Mouse (Mus musculus): ENCODE results near the gene Gcc1.

The Gcc1 gene

GRCm38 (mm10) chr6:28428290-28428689 lies at the start of gene Gcc1:
Gene Gcc1, minus strand, starts transcription at chr6:28428390.
- DNase-seq (ENCODE audit: low spot score in 2 of 2): no peak

GRCm38 (mm10) chr6:28474839-28475238 lies 46.6 kb upstream of the Gcc1 start, which contains the start of gene Snd1:
Gene Snd1, plus strand, starts transcription at chr6:28475139.
- DNase-seq (ENCODE audit: low spot score in 2 of 2): no peak

- no peak for DNase-seq (ENCODE audit: low spot score in 2 of 2)
These were observed 46.0 kb upstream of the Gcc1 start for GRCm38 (mm10) chr6:28474211-28474610.

- DNase-seq (ENCODE audit: low spot score in 2 of 2): no peak
These were observed 43.3 kb upstream of the Gcc1 start for GRCm38 (mm10) chr6:28471284-28472035.

- no peak for DNase-seq (ENCODE audit: low spot score in 2 of 2)
These were observed 42.4 kb upstream of the Gcc1 start for GRCm38 (mm10) chr6:28470621-28471020.

- no peak for DNase-seq (ENCODE audit: low spot score in 2 of 2)
These were observed 41.9 kb upstream of the Gcc1 start for GRCm38 (mm10) chr6:28470017-28470602.

- peak in 1 of 2 experiments; percentile 16 for DNase-seq (ENCODE audit: low spot score in 2 of 2)
These were observed 36.4 kb upstream of the Gcc1 start for GRCm38 (mm10) chr6:28464630-28465029.

GRCm38 (mm10) chr6:28460534-28460933 lies 32.3 kb upstream of the Gcc1 start:
- peak in 1 of 2 experiments; percentile 68 for DNase-seq (ENCODE audit: low spot score in 2 of 2)

GRCm38 (mm10) chr6:28459221-28459668 lies 31.1 kb upstream of the Gcc1 start:
- DNase-seq (ENCODE audit: low spot score in 2 of 2): peak in 1 of 2 experiments; percentile 15

GRCm38 (mm10) chr6:28450977-28451376 lies 22.8 kb upstream of the Gcc1 start:
- no peak for DNase-seq (ENCODE audit: low spot score in 2 of 2)

GRCm38 (mm10) chr6:28450481-28450880 lies 22.3 kb upstream of the Gcc1 start:
- no peak for DNase-seq (ENCODE audit: low spot score in 2 of 2)

- DNase-seq (ENCODE audit: low spot score in 2 of 2): no peak
These were observed 21.1 kb upstream of the Gcc1 start, which contains the start of gene Pax4 for GRCm38 (mm10) chr6:28449253-28449652. Gene Pax4, minus strand, starts transcription at chr6:28449353.

GRCm38 (mm10) chr6:28447937-28448336 lies 19.7 kb upstream of the Gcc1 start:
- DNase-seq (ENCODE audit: low spot score in 2 of 2): no peak

GRCm38 (mm10) chr6:28431538-28431855 lies 3.3 kb upstream of the Gcc1 start:
- DNase-seq (ENCODE audit: low spot score in 2 of 2): no peak

GRCm38 (mm10) chr6:28430795-28431537 lies 2.8 kb upstream of the Gcc1 start:
- DNase-seq (ENCODE audit: low spot score in 2 of 2): no peak

- DNase-seq (ENCODE audit: low spot score in 2 of 2): no peak
These were observed 1.7 kb upstream of the Gcc1 start for GRCm38 (mm10) chr6:28429870-28430269.

GRCm38 (mm10) chr6:28427096-28427839 lies 922 bp downstream of the Gcc1 start, which contains the start of gene Fscn3:
Gene Fscn3, plus strand, starts transcription at chr6:28427789.
- DNase-seq (ENCODE audit: low spot score in 2 of 2): no peak

- DNase-seq (ENCODE audit: low spot score in 2 of 2): no peak
These were observed 3.2 kb downstream of the Gcc1 start for GRCm38 (mm10) chr6:28425019-28425418.

- peak; percentile 44 to 53 for DNase-seq (ENCODE audit: low spot score in 2 of 2)
These were observed 4.2 kb downstream of the Gcc1 start for GRCm38 (mm10) chr6:28423767-28424695.

GRCm38 (mm10) chr6:28423313-28423712 lies 4.9 kb downstream of the Gcc1 start, which contains the start of gene Arf5:
Gene Arf5, plus strand, starts transcription at chr6:28423560.
- peak; percentile 94 to 95 for DNase-seq (ENCODE audit: low spot score in 2 of 2)
